Mouse (Mus musculus) limb, embryonic 14.5 days (tissue): ENCODE data around the gene Nup160. TPM values are rescaled to one million over a fixed set of nuclear protein-coding genes. Genes with fewer than 3 reads are reported as not detected.

Source experiments
- ATAC-seq: fragments of 200-750 bp; cut with Nextera tagmentation; 2 replicates; pipeline ENCODE4 v1.8.0; 2017; ENCODE audit warnings: low read depth, moderate number of reproducible peaks, moderate TSS enrichment; ENCODE audit not compliant: low FRiP score
- DNase-seq: peaks from one replicate; pipeline ENCODE4 v3.0.0-alpha.2; 2015; ENCODE audit warnings: low spot score
- H3K27ac ChIP-seq: fragments of 300-500 bp; sonication (generic); replicated peaks from 2 replicates; pipeline ENCODE4 v1.5.1; 2014; ENCODE audit warnings: low read depth, mild to moderate bottlenecking, low read length, moderate library complexity, mixed read lengths
- H3K27me3 ChIP-seq: fragments of 300-500 bp; sonication (generic); 2 replicates; pipeline ENCODE4 v1.6.1; 2014; ENCODE audit warnings: low read length, mixed read lengths; ENCODE audit not compliant: control insufficient read depth, insufficient read depth
- H3K36me3 ChIP-seq: fragments of 300-500 bp; sonication (generic); 2 replicates; pipeline ENCODE4 v1.6.1; 2014; ENCODE audit warnings: mild to moderate bottlenecking, low read length, moderate library complexity, mixed read lengths; ENCODE audit not compliant: control insufficient read depth, insufficient read depth
- H3K4me1 ChIP-seq: fragments of 300-500 bp; sonication (generic); 2 replicates; pipeline ENCODE4 v1.6.1; 2014; ENCODE audit warnings: antibody characterized with exemption, low read length, mixed read lengths; ENCODE audit not compliant: control insufficient read depth, insufficient read depth
- H3K4me2 ChIP-seq: fragments of 300-500 bp; sonication (generic); replicated peaks from 2 replicates; pipeline ENCODE4 v1.6.1; 2014; ENCODE audit warnings: low read depth, mild to moderate bottlenecking, low read length, moderate library complexity; ENCODE audit not compliant: severe bottlenecking
- H3K4me3 ChIP-seq: fragments of 300-500 bp; sonication (generic); replicated peaks from 2 replicates; pipeline ENCODE4 v1.5.1; 2014; ENCODE audit warnings: low read length
- H3K9ac ChIP-seq: fragments of 300-500 bp; sonication (generic); 2 replicates; pipeline ENCODE4 v1.6.1; 2014; ENCODE audit warnings: mild to moderate bottlenecking, low read depth, low read length, moderate library complexity; ENCODE audit not compliant: severe bottlenecking
- H3K9me3 ChIP-seq: fragments of 300-500 bp; sonication (generic); 2 replicates; pipeline ENCODE4 v1.6.1; 2016; ENCODE audit warnings: low read length; ENCODE audit not compliant: control insufficient read depth
- POLR2A ChIP-seq: fragments of 200-500 bp; IDR thresholded peaks from 2 replicates; pipeline ENCODE4 v1.8.0; 2012; ENCODE audit warnings: inconsistent platforms, mild to moderate bottlenecking, moderate library complexity, borderline replicate concordance; ENCODE audit not compliant: insufficient read depth, insufficient read length; ENCODE audit errors: extremely low read depth
- WGBS: fragments of 180-500 bp; shearing (Covaris S2); extraction: QIAGEN DNeasy Blood & Tissue Kit; methylation state at CpG from one replicate; pipeline ENCODE4 v1.1.7; 2014; 5-methylcytosine and 5-hydroxymethylcytosine counted together
- polyA plus RNA-seq, 2 experiments: library from polyadenylated mRNA; depleted of rRNA in 1 of 2; stranded (reverse) in 1 of 2; unstranded in 1 of 2; fragments of >200 nt; fragmentation: Nextera tagmentation in 1 of 2; extraction: Ambion mirVana in 1 of 2; gene quantifications; 2 replicates each; pipeline versions ENCODE4 v1.2.1 to v1.2.3; 2012 to 2014

Gene Nup160
- polyA plus RNA-seq, 2 experiments = 29.9 to 42.0 TPM

DNA sequence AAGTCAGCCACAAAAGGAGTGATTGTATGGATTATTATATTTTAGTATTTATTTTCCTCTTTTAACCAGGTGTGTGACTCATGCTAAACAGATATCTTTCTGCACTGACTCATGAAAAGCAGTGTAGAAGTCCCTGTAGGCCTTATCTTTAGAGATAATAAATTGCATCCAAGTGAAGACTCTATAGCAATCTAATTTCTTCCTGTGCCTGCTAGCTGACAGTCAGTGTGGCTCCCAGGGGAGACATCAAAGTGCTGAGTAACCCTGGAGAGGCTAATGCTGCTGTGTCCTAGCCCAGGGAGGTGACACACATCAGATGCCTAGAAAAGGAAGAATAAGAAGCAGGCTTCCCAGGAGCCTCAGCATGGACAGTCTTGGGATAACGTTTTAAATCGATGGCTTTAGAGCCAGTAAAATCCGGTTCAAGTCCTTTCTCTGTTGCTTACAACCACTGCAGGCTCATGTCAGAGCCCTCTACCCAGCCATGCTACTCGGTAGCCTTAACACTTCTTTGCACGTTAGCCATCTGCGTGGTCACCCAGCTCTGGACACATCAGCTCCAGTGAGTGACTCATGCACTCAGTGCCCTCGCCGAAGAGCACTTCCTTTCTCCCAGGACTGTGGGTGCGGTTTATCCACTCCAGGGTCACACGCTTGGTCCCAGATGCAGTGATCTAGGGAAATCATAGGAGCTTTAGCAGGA, 35.9 kb upstream of the Nup160 start:
- DNase-seq (no peak), ATAC-seq (no peak)
- Histone ChIP-seq H3K4me1 (peaks cover 5% of the 10 kb centered on the region; the same call in 1 of the 2 replicates), H3K9ac (no peak overlapping the region), H3K4me3 (no peak overlapping the region), H3K27me3 (no peaks in the 10 kb centered on the region; the same call in none of the 2 replicates), H3K9me3 (no peaks in the 10 kb centered on the region), H3K36me3 (no peaks in the 10 kb centered on the region), H3K4me2 (no peak overlapping the region), H3K27ac (no peak overlapping the region)
- no peak for TF ChIP-seq POLR2A
- 74% methylated on average over 10 of the region's 10 CpGs for WGBS

DNA sequence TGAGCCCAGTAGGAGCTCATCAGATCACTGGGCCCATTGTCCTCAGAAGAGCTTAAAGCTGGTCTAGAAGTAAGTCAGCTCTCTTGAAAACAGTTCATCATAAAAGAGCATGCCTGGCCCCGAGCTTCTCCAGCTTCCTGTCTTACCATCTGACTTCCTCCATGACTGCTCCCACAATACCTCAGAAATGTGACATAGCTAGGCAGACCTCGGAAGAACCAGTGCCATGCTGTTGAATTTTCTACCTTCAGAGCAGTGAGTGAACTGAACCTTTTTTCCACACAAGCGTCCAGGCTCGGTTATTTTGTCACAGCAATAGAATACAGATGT, 35.3 kb upstream of the Nup160 start:
- no peak for TF ChIP-seq POLR2A
- DNase-seq = no peak
- H3K4me2 ChIP-seq = no peak overlapping the region
- 89% methylated on average over 4 of the region's 4 CpGs for WGBS
- ATAC-seq = no peak
- no peak overlapping the region for H3K9ac ChIP-seq
- peaks cover 5% of the 10 kb centered on the region; the same call in 1 of the 2 replicates for H3K4me1 ChIP-seq
- H3K36me3 ChIP-seq = no peaks in the 10 kb centered on the region
- H3K27me3 ChIP-seq = no peaks in the 10 kb centered on the region; the same call in 1 of the 2 replicates
- no peak overlapping the region for H3K27ac ChIP-seq
- H3K4me3 ChIP-seq = no peak overlapping the region
- H3K9me3 ChIP-seq = no peaks in the 10 kb centered on the region

DNA sequence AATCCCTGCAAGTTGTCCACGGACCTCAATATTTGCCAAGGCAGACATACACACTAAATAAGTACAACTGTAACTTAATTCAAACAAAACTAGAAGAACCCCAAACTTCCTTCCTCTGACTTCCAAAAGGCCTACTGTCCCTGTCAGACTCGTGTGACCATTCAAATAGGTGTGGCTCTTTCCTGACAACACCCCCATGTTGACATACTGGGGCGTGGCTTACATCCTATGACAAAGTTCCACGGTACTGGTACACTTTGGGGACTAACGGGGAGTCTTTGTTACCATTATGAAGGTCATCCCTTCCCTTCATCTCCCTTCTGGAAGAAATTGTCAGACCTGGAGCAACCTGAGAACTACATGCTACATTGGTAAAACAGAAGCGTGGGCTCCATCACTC, 29.9 kb upstream of the Nup160 start:
- no peaks in the 10 kb centered on the region for H3K36me3 ChIP-seq
- WGBS = 75% methylated on average over 6 of the region's 6 CpGs
- H3K4me2 ChIP-seq = no peak overlapping the region
- TF ChIP-seq POLR2A = no peak
- no peaks in the 10 kb centered on the region for H3K4me1 ChIP-seq
- H3K27ac ChIP-seq = no peak overlapping the region
- no peak overlapping the region for H3K4me3 ChIP-seq
- H3K27me3 ChIP-seq = no peaks in the 10 kb centered on the region
- DNase-seq = no peak
- no peak for ATAC-seq
- H3K9me3 ChIP-seq = no peaks in the 10 kb centered on the region
- no peak overlapping the region for H3K9ac ChIP-seq

DNA sequence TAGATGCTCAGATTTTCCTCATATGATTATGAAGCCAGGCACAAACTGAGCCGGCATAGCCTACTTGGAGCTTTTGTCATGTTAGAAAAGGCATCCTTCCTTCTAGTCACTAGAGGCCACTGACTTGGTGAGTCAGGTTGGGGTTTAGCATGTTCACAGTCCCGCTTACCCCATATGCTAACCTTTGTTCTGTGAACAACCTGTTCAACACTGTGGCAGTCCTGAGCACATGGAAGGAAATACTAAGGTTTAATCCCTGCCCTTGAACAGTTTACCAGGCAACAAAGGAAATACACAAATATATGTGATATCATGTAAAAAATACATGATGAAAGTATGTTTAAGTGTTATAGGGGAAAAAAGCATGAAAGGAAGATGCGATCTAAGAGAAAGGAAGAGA, 27.6 kb upstream of the Nup160 start:
- Histone ChIP-seq H3K9ac (no peak overlapping the region), H3K27me3 (no peaks in the 10 kb centered on the region), H3K4me3 (no peak overlapping the region), H3K9me3 (no peaks in the 10 kb centered on the region), H3K4me2 (no peak overlapping the region), H3K36me3 (no peaks in the 10 kb centered on the region), H3K27ac (no peak overlapping the region), H3K4me1 (no peaks in the 10 kb centered on the region)
- ATAC-seq = no peak
- DNase-seq = no peak
- 86% methylated on average over 3 of the region's 3 CpGs for WGBS
- no peak for TF ChIP-seq POLR2A

DNA sequence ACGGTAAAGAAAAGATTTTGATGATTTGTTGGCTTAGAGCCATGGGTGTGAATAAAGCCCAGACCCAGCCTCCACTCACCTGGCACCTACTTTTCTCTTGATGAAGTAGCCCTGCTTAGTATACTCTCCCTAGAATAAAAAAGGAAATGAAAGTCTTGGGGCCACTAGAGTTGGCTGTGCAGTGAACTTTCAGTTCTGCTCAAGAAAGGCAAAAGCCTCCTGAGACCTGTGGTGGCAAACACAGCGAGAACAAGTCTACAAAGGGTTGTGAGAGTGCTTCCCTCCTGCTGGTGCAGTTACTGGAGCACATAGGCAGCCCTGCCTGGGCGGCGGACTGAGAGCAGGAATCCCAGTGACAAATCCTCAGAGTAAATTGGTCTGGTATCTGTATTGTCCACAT, 27.1 kb upstream of the Nup160 start:
- H3K4me1 ChIP-seq = no peaks in the 10 kb centered on the region
- ATAC-seq (no peak), DNase-seq (no peak)
- H3K4me2 ChIP-seq = no peak overlapping the region
- no peak overlapping the region for H3K4me3 ChIP-seq
- no peak overlapping the region for H3K27ac ChIP-seq
- no peak for TF ChIP-seq POLR2A
- H3K36me3 ChIP-seq = no peaks in the 10 kb centered on the region
- 57% methylated on average over 4 of the region's 4 CpGs for WGBS
- H3K27me3 ChIP-seq = no peaks in the 10 kb centered on the region
- H3K9me3 ChIP-seq = no peaks in the 10 kb centered on the region
- H3K9ac ChIP-seq = no peak overlapping the region
